Mouse (Mus musculus): ENCODE results near the gene Crls1. TPM values are rescaled to one million over a fixed set of nuclear protein-coding genes. Genes with fewer than 3 reads are reported as not detected.
A peak's percentile ranks its signal among the peaks of the same experiment; 100 is the strongest.

Crls1 gene
- 26.8 and 33.1 TPM in 2 replicates for polyA plus RNA-seq (2016; fragmentation: Nextera tagmentation; extraction: Ambion mirVana)

GRCm38 (mm10) chr2:132846407-132847358 lies at the start of gene Crls1:
Crls1 (plus strand) TSS chr2:132846666.
- no peaks in the 10 kb centered on the region for H3K27me3 ChIP-seq
- H3K9me3 ChIP-seq = no peaks in the 10 kb centered on the region
- peaks cover 15% of the 10 kb centered on the region for H3K4me1 ChIP-seq
- peaks cover 16% of the 10 kb centered on the region for H3K36me3 ChIP-seq
- peak within 1 kb of the TSS; percentile 72 for H3K4me2 ChIP-seq (replicated peaks)
- H3K27ac ChIP-seq = peak within 1 kb of the TSS; percentile 80
- H3K9ac ChIP-seq = peak within 1 kb of the TSS; percentile 95
- H3K4me3 ChIP-seq = peak within 1 kb of the TSS; percentile 92
- under 1% methylated on average over 93 of the region's 96 CpGs for WGBS
- peak; percentile 89 for ATAC-seq (ENCODE audit: insufficient number of reproducible peaks, insufficient read depth, low FRiP score, low TSS enrichment)

GRCm38 (mm10) chr2:132802976-132803375 lies 43.5 kb upstream of the Crls1 start:
- no peak overlapping the region for H3K27ac ChIP-seq
- no peaks in the 10 kb centered on the region for H3K9me3 ChIP-seq
- H3K4me1 ChIP-seq = no peaks in the 10 kb centered on the region
- WGBS = 77% methylated on average over 2 of the region's 2 CpGs
- no peak overlapping the region for H3K4me2 ChIP-seq (replicated peaks)
- no peak overlapping the region for H3K4me3 ChIP-seq
- peaks cover 44% of the 10 kb centered on the region for H3K36me3 ChIP-seq
- no peak overlapping the region for H3K9ac ChIP-seq
- no peaks in the 10 kb centered on the region for H3K27me3 ChIP-seq
- ATAC-seq (ENCODE audit: insufficient number of reproducible peaks, insufficient read depth, low FRiP score, low TSS enrichment) = no peak

- Histone ChIP-seq H3K36me3 (peaks cover 22% of the 10 kb centered on the region), H3K4me3 (peak within 1 kb of the TSS; percentile 87), H3K27ac (peak within 1 kb of the TSS; percentile 80; the same call in 1 of the 2 replicates), H3K4me2 (replicated peaks) (peak within 1 kb of the TSS; percentile 63), H3K9ac (peak within 1 kb of the TSS; percentile 76), H3K27me3 (no peaks in the 10 kb centered on the region), H3K4me1 (peaks cover 10% of the 10 kb centered on the region), H3K9me3 (no peaks in the 10 kb centered on the region)
- ATAC-seq (ENCODE audit: insufficient number of reproducible peaks, insufficient read depth, low FRiP score, low TSS enrichment) = peak; percentile 99
- WGBS = under 1% methylated on average over 59 of the region's 59 CpGs
Observed at GRCm38 (mm10) chr2:132815608-132816314, 30.7 kb upstream of the Crls1 start, which contains the start of the genes Trmt6 and Mcm8. Trmt6 (minus strand) TSS chr2:132816055. Mcm8 (plus strand) TSS chr2:132816141.

- ATAC-seq (ENCODE audit: insufficient number of reproducible peaks, insufficient read depth, low FRiP score, low TSS enrichment) = no peak
- Histone ChIP-seq H3K4me2 (replicated peaks) (no peak overlapping the region), H3K36me3 (peaks cover 21% of the 10 kb centered on the region), H3K27ac (no peak overlapping the region), H3K27me3 (no peaks in the 10 kb centered on the region), H3K4me3 (no peak overlapping the region), H3K9me3 (no peaks in the 10 kb centered on the region), H3K9ac (no peak overlapping the region), H3K4me1 (no peaks in the 10 kb centered on the region)
- WGBS = 93% methylated on average over 4 of the region's 4 CpGs
Observed at GRCm38 (mm10) chr2:132841071-132841470, 5.4 kb upstream of the Crls1 start.

- Histone ChIP-seq H3K4me3 (peak overlapping the region; percentile 92), H3K9ac (peak overlapping the region; percentile 95; the same call in 1 of the 2 replicates), H3K27me3 (no peaks in the 10 kb centered on the region), H3K36me3 (peaks cover 22% of the 10 kb centered on the region), H3K4me2 (replicated peaks) (peak overlapping the region; percentile 72), H3K9me3 (no peaks in the 10 kb centered on the region), H3K27ac (no peak overlapping the region), H3K4me1 (peaks cover 15% of the 10 kb centered on the region)
- ATAC-seq (ENCODE audit: insufficient number of reproducible peaks, insufficient read depth, low FRiP score, low TSS enrichment) = no peak
- 38% methylated on average over 7 of the region's 7 CpGs for WGBS
Observed at GRCm38 (mm10) chr2:132847581-132847980, 1.1 kb downstream of the Crls1 start.

- peak overlapping the region; percentile 72; the same call in 1 of the 2 replicates for H3K4me2 ChIP-seq (replicated peaks)
- no peak for ATAC-seq (ENCODE audit: insufficient number of reproducible peaks, insufficient read depth, low FRiP score, low TSS enrichment)
- H3K4me3 ChIP-seq = no peak overlapping the region
- H3K4me1 ChIP-seq = peaks cover 15% of the 10 kb centered on the region
- no peaks in the 10 kb centered on the region for H3K9me3 ChIP-seq
- peaks cover 23% of the 10 kb centered on the region for H3K36me3 ChIP-seq
- H3K27ac ChIP-seq = no peak overlapping the region
- H3K27me3 ChIP-seq = no peaks in the 10 kb centered on the region
- 88% methylated on average over 4 of the region's 4 CpGs for WGBS
- no peak overlapping the region for H3K9ac ChIP-seq
Observed at GRCm38 (mm10) chr2:132848361-132848760, 1.9 kb downstream of the Crls1 start.

- no peaks in the 10 kb centered on the region for H3K27me3 ChIP-seq
- no peaks in the 10 kb centered on the region for H3K9me3 ChIP-seq
- no peak overlapping the region for H3K4me3 ChIP-seq
- no peak overlapping the region for H3K9ac ChIP-seq
- H3K36me3 ChIP-seq = peaks cover 25% of the 10 kb centered on the region
- H3K4me1 ChIP-seq = peaks cover 15% of the 10 kb centered on the region
- H3K4me2 ChIP-seq (replicated peaks) = no peak overlapping the region
- ATAC-seq (ENCODE audit: insufficient number of reproducible peaks, insufficient read depth, low FRiP score, low TSS enrichment) = no peak
- H3K27ac ChIP-seq = no peak overlapping the region
- WGBS = 92% methylated on average over 6 of the region's 6 CpGs
Observed at GRCm38 (mm10) chr2:132849141-132849540, 2.7 kb downstream of the Crls1 start.

- no peak overlapping the region for H3K9ac ChIP-seq
- no peak overlapping the region for H3K4me3 ChIP-seq
- peaks cover 6% of the 10 kb centered on the region for H3K4me1 ChIP-seq
- H3K27ac ChIP-seq = no peak overlapping the region
- WGBS = 91% methylated on average over 1 of the region's 1 CpGs
- peaks cover 28% of the 10 kb centered on the region for H3K36me3 ChIP-seq
- no peaks in the 10 kb centered on the region for H3K9me3 ChIP-seq
- H3K4me2 ChIP-seq (replicated peaks) = no peak overlapping the region
- no peaks in the 10 kb centered on the region for H3K27me3 ChIP-seq
- no peak for ATAC-seq (ENCODE audit: insufficient number of reproducible peaks, insufficient read depth, low FRiP score, low TSS enrichment)
Observed at GRCm38 (mm10) chr2:132853051-132853450, 6.6 kb downstream of the Crls1 start.

GRCm38 (mm10) chr2:132856333-132856732 lies 9.9 kb downstream of the Crls1 start:
- no peaks in the 10 kb centered on the region for H3K9me3 ChIP-seq
- WGBS = 86% methylated on average over 5 of the region's 5 CpGs
- ATAC-seq (ENCODE audit: insufficient number of reproducible peaks, insufficient read depth, low FRiP score, low TSS enrichment) = no peak
- no peak overlapping the region for H3K27ac ChIP-seq
- no peak overlapping the region for H3K4me2 ChIP-seq (replicated peaks)
- H3K9ac ChIP-seq = no peak overlapping the region
- H3K4me1 ChIP-seq = no peaks in the 10 kb centered on the region
- H3K4me3 ChIP-seq = no peak overlapping the region
- H3K36me3 ChIP-seq = 0 out of 2 replicates have a peak, but pooled peaks cover 17% of the 10 kb centered on the region
- H3K27me3 ChIP-seq = no peaks in the 10 kb centered on the region

- Histone ChIP-seq H3K27ac (no peak overlapping the region), H3K4me2 (replicated peaks) (no peak overlapping the region), H3K27me3 (no peaks in the 10 kb centered on the region), H3K4me3 (no peak overlapping the region), H3K9ac (no peak overlapping the region), H3K9me3 (no peaks in the 10 kb centered on the region), H3K36me3 (peaks cover 8% of the 10 kb centered on the region), H3K4me1 (no peaks in the 10 kb centered on the region)
- no peak for ATAC-seq (ENCODE audit: insufficient number of reproducible peaks, insufficient read depth, low FRiP score, low TSS enrichment)
Observed at GRCm38 (mm10) chr2:132860435-132860834, 14.0 kb downstream of the Crls1 start.

- 90% methylated on average over 2 of the region's 2 CpGs for WGBS
- no peak overlapping the region for H3K4me2 ChIP-seq (replicated peaks)
- no peak overlapping the region for H3K9ac ChIP-seq
- no peak overlapping the region for H3K27ac ChIP-seq
- H3K4me1 ChIP-seq = no peaks in the 10 kb centered on the region
- H3K36me3 ChIP-seq = peaks cover 8% of the 10 kb centered on the region
- no peaks in the 10 kb centered on the region for H3K9me3 ChIP-seq
- H3K27me3 ChIP-seq = no peaks in the 10 kb centered on the region
- no peak overlapping the region for H3K4me3 ChIP-seq
- ATAC-seq (ENCODE audit: insufficient number of reproducible peaks, insufficient read depth, low FRiP score, low TSS enrichment) = no peak
Observed at GRCm38 (mm10) chr2:132861456-132861855, 15.0 kb downstream of the Crls1 start.

All from embryonic facial prominence, embryonic 12.5 days (tissue).